Mouse (Mus musculus) spleen, postnatal 10 days (tissue): ENCODE results near the gene Tex22.

Experiments
- DNase-seq, 2 experiments: peaks; one replicate each; pipeline ENCODE4 v3.0.0; 2021 to 2022; ENCODE audit warnings: low spot score in 2 of 2

The Tex22 gene

GRCm38 (mm10) chr12:113101251-113101960, 27.1 kb downstream of the Tex22 start:
- no peak for DNase-seq

GRCm38 (mm10) chr12:113102461-113102860, 28.2 kb downstream of the Tex22 start:
- DNase-seq, result peak in 1 of 2 experiments; percentile 83

- DNase-seq, result peak in 1 of 2 experiments; percentile 57
These were observed 29.6 kb downstream of the Tex22 start for GRCm38 (mm10) chr12:113103846-113104451.

GRCm38 (mm10) chr12:113106386-113106785, 32.1 kb downstream of the Tex22 start:
- DNase-seq, result no peak

GRCm38 (mm10) chr12:113107431-113108124, 33.3 kb downstream of the Tex22 start:
- DNase-seq, result peak in 1 of 2 experiments; percentile 53

- DNase-seq, result no peak
These were observed 34.4 kb downstream of the Tex22 start for GRCm38 (mm10) chr12:113108528-113109283.

GRCm38 (mm10) chr12:113109801-113110200, 35.5 kb downstream of the Tex22 start:
- no peak for DNase-seq

GRCm38 (mm10) chr12:113114141-113114540, 39.8 kb downstream of the Tex22 start:
- DNase-seq, result no peak

- DNase-seq, result no peak
These were observed 40.7 kb downstream of the Tex22 start for GRCm38 (mm10) chr12:113114856-113115538.

- DNase-seq, result peak; percentile 80 to 87
These were observed 45.5 kb downstream of the Tex22 start for GRCm38 (mm10) chr12:113119516-113120410.

- no peak for DNase-seq
These were observed 50.4 kb downstream of the Tex22 start for GRCm38 (mm10) chr12:113124726-113125125.

GRCm38 (mm10) chr12:113130732-113131131, 56.4 kb downstream of the Tex22 start:
- no peak for DNase-seq

GRCm38 (mm10) chr12:113131601-113132000, 57.3 kb downstream of the Tex22 start:
- DNase-seq, result no peak

GRCm38 (mm10) chr12:113132567-113132966, 58.3 kb downstream of the Tex22 start:
- DNase-seq, result no peak

- DNase-seq, result no peak
These were observed 59.0 kb downstream of the Tex22 start for GRCm38 (mm10) chr12:113133260-113133659.

GRCm38 (mm10) chr12:113133861-113134403, 59.6 kb downstream of the Tex22 start:
- DNase-seq, result no peak

GRCm38 (mm10) chr12:113134502-113134901, 60.2 kb downstream of the Tex22 start:
- DNase-seq, result no peak

GRCm38 (mm10) chr12:113135401-113135800, 61.1 kb downstream of the Tex22 start:
- no peak for DNase-seq

GRCm38 (mm10) chr12:113136492-113137020, 62.3 kb downstream of the Tex22 start:
- DNase-seq, result no peak
